Mouse (Mus musculus) MEL (cell line): ENCODE measurements at regions not wholly inside any gene's neighbourhood (a gene's known extent, or its start where the extent isn't known, plus 50 kb on each side); places are given as distances from the start of the nearest gene placed in this dataset.

ENCODE experiments used
- DNase-seq: peaks from one replicate; pipeline ENCODE4 v3.0.0; 2011; ENCODE audit warnings: low read depth, low spot score
- H3K27ac ChIP-seq: 2 replicates; pipeline ENCODE4 v1.5.1; 2012; ENCODE audit warnings: low read depth, mild to moderate bottlenecking, control low read depth, low read length, moderate library complexity; ENCODE audit not compliant: control insufficient read depth
- H3K27me3 ChIP-seq, 2 experiments: fragments of 150-350 bp in 1 of 2; sonication (generic) in 1 of 2; 2 replicates each; pipeline ENCODE4 v1.6.1; 2012; ENCODE audit warnings: low read length in 2 of 2, mild to moderate bottlenecking in 2 of 2, improper control_type of control experiment in 1 of 2, moderate library complexity in 1 of 2; ENCODE audit not compliant: insufficient read depth in 2 of 2, control insufficient read depth in 1 of 2
- H3K36me3 ChIP-seq, 2 experiments: 2 replicates each; pipeline ENCODE4 v1.6.1; 2012 to 2014; ENCODE audit warnings: low read length in 2 of 2, improper control_type of control experiment in 1 of 2, inconsistent platforms in 1 of 2, mild to moderate bottlenecking in 1 of 2; ENCODE audit not compliant: insufficient read depth in 2 of 2, control insufficient read depth in 1 of 2
- H3K4me1 ChIP-seq, 2 experiments: fragments of 150-350 bp in 1 of 2; sonication (generic) in 1 of 2; 2 replicates each; pipeline ENCODE4 v1.6.1; 2012; ENCODE audit warnings: low read length in 2 of 2, improper control_type of control experiment in 1 of 2, mild to moderate bottlenecking in 1 of 2; ENCODE audit not compliant: insufficient read depth in 2 of 2, control insufficient read depth in 1 of 2
- H3K4me3 ChIP-seq, 2 experiments: fragments of 150-350 bp in 1 of 2; sonication (generic) in 1 of 2; 2 replicates each; pipeline ENCODE4 v1.5.1; 2012; ENCODE audit warnings: low read depth in 2 of 2, low read length in 2 of 2, mild to moderate bottlenecking in 2 of 2, moderate library complexity in 2 of 2, control low read depth in 1 of 2, improper control_type of control experiment in 1 of 2; ENCODE audit not compliant: control insufficient read depth in 1 of 2, insufficient read depth in 1 of 2
- H3K79me2 ChIP-seq: 2 replicates; pipeline ENCODE4 v1.6.1; 2012; ENCODE audit warnings: mild to moderate bottlenecking, low read length, moderate library complexity; ENCODE audit not compliant: control insufficient read depth, poor library complexity, insufficient read depth
- H3K9ac ChIP-seq: 2 replicates; pipeline ENCODE4 v1.6.1; 2012; ENCODE audit warnings: low read depth, mild to moderate bottlenecking, control low read depth, low read length, moderate library complexity; ENCODE audit not compliant: control insufficient read depth, poor library complexity, severe bottlenecking
- H3K9me3 ChIP-seq: fragments of 150-350 bp; sonication (generic); replicated peaks from 2 replicates; pipeline ENCODE4 v1.6.1; 2012; ENCODE audit warnings: mild to moderate bottlenecking, low read length, improper control_type of control experiment, moderate library complexity; ENCODE audit not compliant: insufficient read depth
- BHLHE40 ChIP-seq: IDR thresholded peaks from 2 replicates; pipeline ENCODE4 v1.6.1; 2012; ENCODE audit warnings: low read depth, mild to moderate bottlenecking, inconsistent platforms, low read length, improper control_type of control experiment, borderline replicate concordance
- CHD1 ChIP-seq: IDR thresholded peaks from 2 replicates; pipeline ENCODE4 v1.6.1; 2012; ENCODE audit warnings: low read depth, mild to moderate bottlenecking, inconsistent platforms, low read length, improper control_type of control experiment
- CHD2 ChIP-seq: IDR thresholded peaks from 2 replicates; pipeline ENCODE4 v1.6.1; 2011; ENCODE audit warnings: low read length, improper control_type of control experiment
- CTCF ChIP-seq, 3 experiments: IDR thresholded peaks in 2 of 3; conservative IDR thresholded peaks in 1 of 3; 2 replicates each; pipeline ENCODE4 v1.5.1; 2011 to 2012; ENCODE audit warnings: low read length in 3 of 3, low read depth in 2 of 3, mild to moderate bottlenecking in 2 of 3, improper control_type of control experiment in 1 of 3, inconsistent platforms in 1 of 3, mixed read lengths in 1 of 3, moderate library complexity in 1 of 3; ENCODE audit not compliant: control insufficient read depth in 1 of 3, insufficient read depth in 1 of 3, poor library complexity in 1 of 3, severe bottlenecking in 1 of 3
- E2F4 ChIP-seq: IDR thresholded peaks from 2 replicates; pipeline ENCODE4 v1.6.1; 2011; ENCODE audit warnings: low read depth, low read length, improper control_type of control experiment, borderline replicate concordance
- GABPA ChIP-seq: IDR thresholded peaks from 2 replicates; pipeline ENCODE4 v1.6.1; 2012; ENCODE audit warnings: low read depth, mild to moderate bottlenecking, inconsistent platforms, low read length, improper control_type of control experiment, moderate library complexity
- GATA1 ChIP-seq: IDR thresholded peaks from 2 replicates; pipeline ENCODE4 v1.6.1; 2011; ENCODE audit warnings: low read depth, low read length, improper control_type of control experiment
- KAT2A ChIP-seq: conservative IDR thresholded peaks from 2 replicates; pipeline ENCODE4 v1.6.1; 2012; ENCODE audit warnings: low read depth, low read length, improper control_type of control experiment, inconsistent platforms
- MAFK ChIP-seq: IDR thresholded peaks from 2 replicates; pipeline ENCODE4 v1.6.1; 2011; ENCODE audit warnings: low read depth, mild to moderate bottlenecking, low read length, improper control_type of control experiment, borderline replicate concordance
- MAX ChIP-seq: IDR thresholded peaks from 2 replicates; pipeline ENCODE4 v1.6.1; 2011; ENCODE audit warnings: low read length, improper control_type of control experiment
- MYC ChIP-seq: IDR thresholded peaks from 2 replicates; pipeline ENCODE4 v1.6.1; 2011; ENCODE audit warnings: low read depth, mild to moderate bottlenecking, low read length, improper control_type of control experiment, moderate library complexity
- NELFE ChIP-seq: IDR thresholded peaks from 2 replicates; pipeline ENCODE4 v1.6.1; 2011; ENCODE audit warnings: low read depth, low read length, improper control_type of control experiment
- NRF1 ChIP-seq: IDR thresholded peaks from 2 replicates; pipeline ENCODE4 v1.6.1; 2014; ENCODE audit warnings: low read depth, mild to moderate bottlenecking, inconsistent platforms, low read length, improper control_type of control experiment, moderate library complexity; ENCODE audit not compliant: poor library complexity, insufficient read depth, severe bottlenecking
- POLR2A ChIP-seq, 2 experiments: IDR thresholded peaks; 2 replicates each; pipeline ENCODE4 v1.6.1; 2011 to 2012; ENCODE audit warnings: low read length in 2 of 2, mild to moderate bottlenecking in 2 of 2, control low read depth in 1 of 2, improper control_type of control experiment in 1 of 2, low read depth in 1 of 2, moderate library complexity in 1 of 2; ENCODE audit not compliant: control insufficient read depth in 1 of 2, insufficient read depth in 1 of 2, poor library complexity in 1 of 2
- POLR2AphosphoS2 ChIP-seq: IDR thresholded peaks from 2 replicates; pipeline ENCODE4 v1.6.1; 2011; ENCODE audit warnings: low read length, improper control_type of control experiment
- POLR2AphosphoS5 ChIP-seq: IDR thresholded peaks from 2 replicates; pipeline ENCODE4 v1.6.1; 2012; ENCODE audit warnings: low read depth, borderline replicate concordance, mild to moderate bottlenecking, inconsistent platforms, low read length, moderate library complexity, mixed read lengths
- RAD21 ChIP-seq: IDR thresholded peaks from 2 replicates; pipeline ENCODE4 v1.6.1; 2011; ENCODE audit warnings: mild to moderate bottlenecking, low read depth, low read length, improper control_type of control experiment
- RCOR1 ChIP-seq: IDR thresholded peaks from 2 replicates; pipeline ENCODE4 v1.6.1; 2012; ENCODE audit warnings: low read depth, mild to moderate bottlenecking, inconsistent platforms, low read length, improper control_type of control experiment
- SIN3A ChIP-seq: IDR thresholded peaks from 2 replicates; pipeline ENCODE4 v1.6.1; 2012; ENCODE audit warnings: low read length, improper control_type of control experiment, inconsistent platforms
- SMC3 ChIP-seq: IDR thresholded peaks from 2 replicates; pipeline ENCODE4 v1.6.1; 2011; ENCODE audit warnings: low read depth, low read length, improper control_type of control experiment
- TBP ChIP-seq: IDR thresholded peaks from 2 replicates; pipeline ENCODE4 v1.8.0; 2011; ENCODE audit warnings: low read depth, low read length, improper control_type of control experiment
- TCF12 ChIP-seq: IDR thresholded peaks from 2 replicates; pipeline ENCODE4 v1.6.1; 2014; ENCODE audit warnings: low read depth, mild to moderate bottlenecking, inconsistent platforms, low read length, improper control_type of control experiment, moderate library complexity
- UBTF ChIP-seq: IDR thresholded peaks from 2 replicates; pipeline ENCODE4 v1.6.1; 2012; ENCODE audit warnings: low read depth, mild to moderate bottlenecking, inconsistent platforms, low read length, improper control_type of control experiment, moderate library complexity, borderline replicate concordance; ENCODE audit not compliant: insufficient read depth
- ZC3H11A ChIP-seq: IDR thresholded peaks from 2 replicates; pipeline ENCODE4 v1.6.1; 2012; ENCODE audit warnings: low read depth, mild to moderate bottlenecking, inconsistent platforms, low read length, improper control_type of control experiment
- ZKSCAN1 ChIP-seq: IDR thresholded peaks from 2 replicates; pipeline ENCODE4 v1.6.1; 2012; ENCODE audit warnings: low read depth, mild to moderate bottlenecking, inconsistent platforms, low read length, improper control_type of control experiment, moderate library complexity
- ZMIZ1 ChIP-seq: IDR thresholded peaks from 2 replicates; pipeline ENCODE4 v1.6.1; 2012; ENCODE audit warnings: low read depth, mild to moderate bottlenecking, inconsistent platforms, low read length, improper control_type of control experiment, moderate library complexity

DNA sequence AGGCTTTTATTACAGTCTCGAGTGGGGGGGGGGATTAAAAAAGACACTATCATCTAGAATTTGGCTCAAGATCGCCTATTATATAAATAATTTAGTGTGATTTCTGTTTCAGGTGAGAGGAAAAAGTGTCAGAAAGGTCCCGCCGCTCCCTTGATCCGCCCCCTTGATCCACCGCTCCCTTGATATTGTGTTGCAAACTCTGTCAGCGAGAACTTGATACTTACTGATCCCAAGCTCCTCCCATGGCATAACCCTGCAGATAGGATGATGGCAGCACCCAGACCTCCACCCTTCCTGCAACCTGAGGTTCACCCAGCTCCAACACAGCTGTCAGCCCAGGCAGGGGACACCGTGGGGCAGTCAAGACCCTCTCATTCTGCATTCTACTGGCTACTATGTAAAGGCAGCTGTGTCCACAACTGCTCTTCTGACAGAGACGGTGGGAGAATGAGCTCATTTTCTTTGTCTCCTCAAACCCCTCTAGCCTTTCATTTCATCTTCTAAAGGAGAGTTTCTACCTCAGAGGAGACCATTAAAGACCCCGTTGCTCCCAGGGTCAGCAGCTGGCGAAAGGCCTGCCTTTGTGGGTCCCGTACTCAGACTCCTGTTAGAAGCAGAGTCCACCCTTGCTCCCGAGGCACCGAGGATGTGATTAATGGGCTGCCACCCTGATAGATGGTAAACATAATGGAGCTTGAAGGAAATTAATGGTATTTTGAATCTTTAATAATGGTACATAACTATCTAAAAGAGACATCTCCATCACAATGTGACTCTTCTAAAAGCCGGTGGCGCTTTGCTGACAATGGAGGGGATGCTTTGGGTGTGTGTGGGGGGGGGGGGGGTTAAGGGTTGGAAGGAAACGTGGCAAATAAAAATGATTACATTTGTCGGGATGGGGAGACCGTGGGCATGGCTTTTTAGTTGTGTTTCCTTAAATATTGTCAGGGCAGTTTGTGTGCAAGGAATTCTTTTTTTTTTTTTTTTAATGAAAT, 58.7 kb upstream of the Cops8 start:
- Histone ChIP-seq H3K27me3 (no peaks in the 10 kb centered on the region), H3K9me3 (no peaks in the 10 kb centered on the region), H3K4me1 (no peaks in the 10 kb centered on the region), H3K27ac (no peak overlapping the region), H3K79me2 (no peaks in the 10 kb centered on the region), H3K36me3 (no peaks in the 10 kb centered on the region), H3K9ac (no peak overlapping the region), H3K4me3 (no peak overlapping the region)
- no peak for DNase-seq
- TF ChIP-seq E2F4: no peak
- no peak for TF ChIP-seq BHLHE40
- no peak for TF ChIP-seq RAD21
- TF ChIP-seq RCOR1: no peak
- no peak for TF ChIP-seq ZKSCAN1
- no peak for TF ChIP-seq POLR2AphosphoS5
- TF ChIP-seq POLR2A (IDR thresholded peaks at IDR 0.05; ENCODE audit: control insufficient read depth in 1 of 2, insufficient read depth in 1 of 2, low read depth in 1 of 2, low read length in 2 of 2, poor library complexity in 1 of 2): no peak
- no peak for TF ChIP-seq SMC3
- TF ChIP-seq POLR2AphosphoS2: no peak
- TF ChIP-seq MAX: no peak
- TF ChIP-seq GABPA: no peak
- no peak for TF ChIP-seq CHD1
- TF ChIP-seq TBP: no peak
- TF ChIP-seq TCF12: no peak
- TF ChIP-seq SIN3A: no peak
- no peak for TF ChIP-seq ZC3H11A
- no peak for TF ChIP-seq ZMIZ1
- TF ChIP-seq NELFE: no peak
- no peak for TF ChIP-seq GATA1
- no peak for TF ChIP-seq MYC

DNA sequence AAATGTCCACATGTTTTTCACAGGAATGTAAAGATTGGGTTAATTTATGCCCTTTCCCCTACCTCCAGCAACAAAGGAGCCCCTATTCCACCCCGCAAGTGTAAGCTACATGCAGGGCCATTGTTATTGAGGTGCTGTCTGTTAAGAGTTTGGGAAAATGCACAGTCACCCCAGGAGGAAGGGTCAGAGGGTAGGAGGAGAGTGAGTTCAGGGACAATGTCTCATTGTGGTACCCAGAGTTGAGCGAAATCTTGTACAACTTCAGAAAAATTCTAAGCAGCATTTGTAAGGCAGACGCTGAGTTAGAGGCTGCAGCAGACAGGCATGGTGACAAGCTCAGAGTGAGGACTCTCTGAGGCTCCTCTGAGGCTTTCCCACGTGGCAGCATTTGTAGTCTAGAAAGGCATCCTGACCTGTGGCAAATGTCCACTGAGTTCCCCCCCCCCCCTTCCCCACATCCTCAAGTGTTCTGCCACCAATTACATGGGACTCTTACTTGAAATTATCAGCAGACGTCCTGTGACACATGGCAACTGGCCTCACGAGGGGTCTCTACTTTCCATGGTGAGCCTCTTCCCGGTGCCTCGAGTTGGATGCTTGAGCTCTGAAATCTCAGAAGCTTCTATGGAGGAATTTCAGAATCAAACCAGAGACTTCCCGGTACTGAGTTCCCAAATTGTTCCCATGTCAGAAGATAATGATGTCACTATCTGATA, 57.8 kb upstream of the Cops8 start:
- no peak overlapping the region for H3K27ac ChIP-seq
- TF ChIP-seq POLR2A (IDR thresholded peaks at IDR 0.05; ENCODE audit: control insufficient read depth in 1 of 2, insufficient read depth in 1 of 2, low read depth in 1 of 2, low read length in 2 of 2, poor library complexity in 1 of 2): no peak
- no peak for TF ChIP-seq CTCF (IDR thresholded peaks at IDR 0.05 in 2 of 3, conservative IDR thresholded peaks at IDR 0.05 in 1 of 3; ENCODE audit: control insufficient read depth in 1 of 3, insufficient read depth in 1 of 3, low read depth in 2 of 3, low read length in 3 of 3, poor library complexity in 1 of 3, severe bottlenecking in 1 of 3)
- TF ChIP-seq UBTF: no peak
- TF ChIP-seq SMC3: no peak
- TF ChIP-seq NRF1: no peak
- no peak for TF ChIP-seq KAT2A
- no peak for TF ChIP-seq MAFK
- TF ChIP-seq E2F4: no peak
- no peak for TF ChIP-seq CHD2
- TF ChIP-seq MAX: no peak

More for the DNA sequence above, 57.8 kb upstream of the Cops8 start:
- no peaks in the 10 kb centered on the region for H3K79me2 ChIP-seq
- no peak overlapping the region for H3K4me3 ChIP-seq
- no peak for DNase-seq
- H3K9me3 ChIP-seq: no peaks in the 10 kb centered on the region
- H3K4me1 ChIP-seq: no peaks in the 10 kb centered on the region
- H3K36me3 ChIP-seq: no peaks in the 10 kb centered on the region
- no peak overlapping the region for H3K9ac ChIP-seq
- no peaks in the 10 kb centered on the region for H3K27me3 ChIP-seq
